Mouse (Mus musculus): ENCODE results near the gene Kif26b. TPM values are rescaled to one million over a fixed set of nuclear protein-coding genes. Genes with fewer than 3 reads are reported as not detected.

The Kif26b gene
- polyA plus RNA-seq, 1 experiment from 2014 or later, result 10.2 TPM

- Histone ChIP-seq H3K4me1 (peaks cover 3% of the 10 kb centered on the region; the same call in 1 of the 2 replicates), H3K4me3 (no peak overlapping the region), H3K9me3 (no peaks in the 10 kb centered on the region), H3K36me3 (replicated peaks) (peaks cover 42% of the 10 kb centered on the region), H3K27me3 (replicated peaks; ENCODE audit: low read depth, poor library complexity, severe bottlenecking) (no peaks in the 10 kb centered on the region), H3K27ac (replicated peaks) (no peak overlapping the region)
- 87% methylated on average over 3 of the region's 3 CpGs for WGBS
- DNase-seq (ENCODE audit: low spot score), result no peak
These were observed 15.7 kb downstream of the Kif26b start for GRCm38 (mm10) chr1:178544585-178544984.

- DNase-seq (ENCODE audit: low spot score), result no peak
- peaks cover 4% of the 10 kb centered on the region; the same call in 1 of the 2 replicates for H3K27me3 ChIP-seq (replicated peaks; ENCODE audit: low read depth, poor library complexity, severe bottlenecking)
- 0 out of 2 replicates have a peak overlapping the region, but pooled peaks have one; percentile 1 for H3K27ac ChIP-seq (replicated peaks)
- H3K9me3 ChIP-seq, result no peaks in the 10 kb centered on the region
- WGBS, result 92% methylated on average over 4 of the region's 4 CpGs
- no peak overlapping the region for H3K4me3 ChIP-seq
- peaks cover 29% of the 10 kb centered on the region for H3K36me3 ChIP-seq (replicated peaks)
- peaks cover 47% of the 10 kb centered on the region for H3K4me1 ChIP-seq
These were observed 20.7 kb downstream of the Kif26b start for GRCm38 (mm10) chr1:178549576-178549975.

- Histone ChIP-seq H3K27ac (replicated peaks) (peak overlapping the region; percentile 35), H3K4me1 (peaks cover 47% of the 10 kb centered on the region), H3K27me3 (replicated peaks; ENCODE audit: low read depth, poor library complexity, severe bottlenecking) (peaks cover 4% of the 10 kb centered on the region; the same call in 1 of the 2 replicates), H3K9me3 (no peaks in the 10 kb centered on the region), H3K36me3 (replicated peaks) (peaks cover 19% of the 10 kb centered on the region), H3K4me3 (no peak overlapping the region)
- WGBS, result 40% methylated on average over 5 of the region's 5 CpGs
- peak; percentile 63 for DNase-seq (ENCODE audit: low spot score)
These were observed 21.6 kb downstream of the Kif26b start for GRCm38 (mm10) chr1:178550477-178551047.

- H3K4me1 ChIP-seq, result peaks cover 47% of the 10 kb centered on the region
These were observed 23.5 kb downstream of the Kif26b start for GRCm38 (mm10) chr1:178552278-178552897.

GRCm38 (mm10) chr1:178552898-178553284 lies 24.0 kb downstream of the Kif26b start:
- Histone ChIP-seq H3K4me1 (peaks cover 47% of the 10 kb centered on the region), H3K4me3 (no peak overlapping the region), H3K36me3 (replicated peaks) (peaks cover 13% of the 10 kb centered on the region; the same call in 1 of the 2 replicates), H3K9me3 (no peaks in the 10 kb centered on the region), H3K27me3 (replicated peaks; ENCODE audit: low read depth, poor library complexity, severe bottlenecking) (peaks cover 4% of the 10 kb centered on the region; the same call in 1 of the 2 replicates), H3K27ac (replicated peaks) (no peak overlapping the region)
- DNase-seq (ENCODE audit: low spot score), result peak; percentile 31
- WGBS, result 51% methylated on average over 10 of the region's 10 CpGs

More at GRCm38 (mm10) chr1:178552278-178552897, 23.5 kb downstream of the Kif26b start:
- WGBS, result 87% methylated on average over 6 of the region's 6 CpGs
- Histone ChIP-seq H3K36me3 (replicated peaks) (peaks cover 17% of the 10 kb centered on the region), H3K4me3 (no peak overlapping the region), H3K27me3 (replicated peaks; ENCODE audit: low read depth, poor library complexity, severe bottlenecking) (peaks cover 4% of the 10 kb centered on the region; the same call in 1 of the 2 replicates), H3K9me3 (no peaks in the 10 kb centered on the region), H3K27ac (replicated peaks) (no peak overlapping the region; the same call in 1 of the 2 replicates)
- no peak for DNase-seq (ENCODE audit: low spot score)

- no peak overlapping the region for H3K4me3 ChIP-seq
- DNase-seq (ENCODE audit: low spot score), result no peak
- 92% methylated on average over 8 of the region's 8 CpGs for WGBS
- peaks cover 4% of the 10 kb centered on the region; the same call in 1 of the 2 replicates for H3K27me3 ChIP-seq (replicated peaks; ENCODE audit: low read depth, poor library complexity, severe bottlenecking)
- H3K27ac ChIP-seq (replicated peaks), result no peak overlapping the region
- H3K36me3 ChIP-seq (replicated peaks), result peaks cover 30% of the 10 kb centered on the region
- peaks cover 31% of the 10 kb centered on the region for H3K4me1 ChIP-seq
- peaks cover 11% of the 10 kb centered on the region; the same call in 1 of the 2 replicates for H3K9me3 ChIP-seq
These were observed 27.3 kb downstream of the Kif26b start for GRCm38 (mm10) chr1:178556226-178556625.

- WGBS, result 100% methylated on average over 1 of the region's 1 CpGs
- peaks cover 30% of the 10 kb centered on the region for H3K36me3 ChIP-seq (replicated peaks)
- no peak overlapping the region for H3K27ac ChIP-seq (replicated peaks)
- H3K9me3 ChIP-seq, result peaks cover 11% of the 10 kb centered on the region; the same call in 1 of the 2 replicates
- no peak overlapping the region for H3K4me3 ChIP-seq
- peaks cover 13% of the 10 kb centered on the region for H3K4me1 ChIP-seq
- no peak for DNase-seq (ENCODE audit: low spot score)
- no peaks in the 10 kb centered on the region for H3K27me3 ChIP-seq (replicated peaks; ENCODE audit: low read depth, poor library complexity, severe bottlenecking)
These were observed 31.1 kb downstream of the Kif26b start for GRCm38 (mm10) chr1:178560043-178560442.

GRCm38 (mm10) chr1:178563834-178564233 lies 34.9 kb downstream of the Kif26b start:
- no peak overlapping the region for H3K4me3 ChIP-seq
- peaks cover 11% of the 10 kb centered on the region; the same call in 1 of the 2 replicates for H3K9me3 ChIP-seq
- H3K4me1 ChIP-seq, result peaks cover 47% of the 10 kb centered on the region
- DNase-seq (ENCODE audit: low spot score), result no peak
- whole genome bisulfite sequencing, result 85% methylated on average over 2 of the region's 2 CpGs
- no peaks in the 10 kb centered on the region for H3K27me3 ChIP-seq (replicated peaks; ENCODE audit: low read depth, poor library complexity, severe bottlenecking)
- H3K36me3 ChIP-seq (replicated peaks), result peaks cover 21% of the 10 kb centered on the region
- H3K27ac ChIP-seq (replicated peaks), result no peak overlapping the region

- H3K36me3 ChIP-seq (replicated peaks), result peaks cover 12% of the 10 kb centered on the region
- 66% methylated on average over 4 of the region's 4 CpGs for WGBS
- peaks cover 6% of the 10 kb centered on the region; the same call in 1 of the 2 replicates for H3K9me3 ChIP-seq
- no peak overlapping the region for H3K4me3 ChIP-seq
- H3K27me3 ChIP-seq (replicated peaks; ENCODE audit: low read depth, poor library complexity, severe bottlenecking), result no peaks in the 10 kb centered on the region
- DNase-seq (ENCODE audit: low spot score), result no peak
- H3K4me1 ChIP-seq, result peaks cover 57% of the 10 kb centered on the region
- no peak overlapping the region for H3K27ac ChIP-seq (replicated peaks)
These were observed 35.9 kb downstream of the Kif26b start for GRCm38 (mm10) chr1:178564800-178565199.

GRCm38 (mm10) chr1:178568551-178569545 lies 39.9 kb downstream of the Kif26b start:
- peak overlapping the region; percentile 28; the same call in 1 of the 2 replicates for H3K4me3 ChIP-seq
- H3K9me3 ChIP-seq, result no peaks in the 10 kb centered on the region
- WGBS, result 34% methylated on average over 7 of the region's 7 CpGs
- H3K27me3 ChIP-seq (replicated peaks; ENCODE audit: low read depth, poor library complexity, severe bottlenecking), result no peaks in the 10 kb centered on the region
- H3K36me3 ChIP-seq (replicated peaks), result no peaks in the 10 kb centered on the region
- peaks cover 93% of the 10 kb centered on the region for H3K4me1 ChIP-seq
- peak overlapping the region; percentile 84 for H3K27ac ChIP-seq (replicated peaks)
- peak; percentile 76 for DNase-seq (ENCODE audit: low spot score)

- H3K9me3 ChIP-seq, result peaks cover 8% of the 10 kb centered on the region
- H3K4me1 ChIP-seq, result peaks cover 81% of the 10 kb centered on the region
- H3K4me3 ChIP-seq, result no peak overlapping the region
- WGBS, result 67% methylated on average over 4 of the region's 4 CpGs
- H3K36me3 ChIP-seq (replicated peaks), result peaks cover 15% of the 10 kb centered on the region
- DNase-seq (ENCODE audit: low spot score), result no peak
- H3K27me3 ChIP-seq (replicated peaks; ENCODE audit: low read depth, poor library complexity, severe bottlenecking), result no peaks in the 10 kb centered on the region
- peak overlapping the region; percentile 84; the same call in 1 of the 2 replicates for H3K27ac ChIP-seq (replicated peaks)
These were observed 42.1 kb downstream of the Kif26b start for GRCm38 (mm10) chr1:178571009-178571408.

GRCm38 (mm10) chr1:178571885-178572444 lies 43.0 kb downstream of the Kif26b start:
- Histone ChIP-seq H3K9me3 (peaks cover 8% of the 10 kb centered on the region), H3K4me1 (peaks cover 76% of the 10 kb centered on the region), H3K27me3 (replicated peaks; ENCODE audit: low read depth, poor library complexity, severe bottlenecking) (no peaks in the 10 kb centered on the region), H3K36me3 (replicated peaks) (peaks cover 18% of the 10 kb centered on the region), H3K4me3 (no peak overlapping the region), H3K27ac (replicated peaks) (peak overlapping the region; percentile 70)
- no peak for DNase-seq (ENCODE audit: low spot score)
- WGBS, result 30% methylated on average over 13 of the region's 13 CpGs

All from embryonic facial prominence, embryonic 10.5 days (tissue).